Mouse (Mus musculus) hindbrain, postnatal 0 days (tissue): ENCODE measurements around the gene Shank2. TPM values are rescaled to one million over a fixed set of nuclear protein-coding genes. Genes with fewer than 3 reads are reported as not detected.

Experiments used
- ATAC-seq: fragments of 200-750 bp; cut with Nextera tagmentation; 2 replicates; pipeline ENCODE4 v1.8.0; 2017; ENCODE audit warnings: mild to moderate bottlenecking, moderate TSS enrichment, moderate library complexity
- DNase-seq: peaks from one replicate; pipeline ENCODE4 v3.0.0-alpha.2; 2015; ENCODE audit warnings: low spot score
- H3K27ac ChIP-seq: fragments of 300-500 bp; sonication (generic); 2 replicates; pipeline ENCODE4 v1.5.1; 2014; ENCODE audit warnings: mild to moderate bottlenecking
- H3K27me3 ChIP-seq: fragments of 300-500 bp; sonication (generic); 2 replicates; pipeline ENCODE4 v1.6.1; 2014; ENCODE audit warnings: low read length, mixed read lengths; ENCODE audit not compliant: insufficient read depth
- H3K36me3 ChIP-seq: fragments of 300-500 bp; sonication (generic); 2 replicates; pipeline ENCODE4 v1.6.1; 2014; ENCODE audit warnings: low read length, mixed read lengths; ENCODE audit not compliant: insufficient read depth
- H3K4me1 ChIP-seq: fragments of 300-500 bp; sonication (generic); 2 replicates; pipeline ENCODE4 v1.6.1; 2014; ENCODE audit warnings: antibody characterized with exemption, low read length, mixed read lengths; ENCODE audit not compliant: insufficient read depth
- H3K4me2 ChIP-seq: fragments of 300-500 bp; sonication (generic); 2 replicates; pipeline ENCODE4 v1.6.1; 2014; ENCODE audit warnings: low read depth, mild to moderate bottlenecking, low read length, moderate library complexity, mixed read lengths
- H3K4me3 ChIP-seq: fragments of 300-500 bp; sonication (generic); 2 replicates; pipeline ENCODE4 v1.5.1; 2014; ENCODE audit warnings: low read length
- H3K9ac ChIP-seq: fragments of 300-500 bp; sonication (generic); replicated peaks from 2 replicates; pipeline ENCODE4 v1.6.1; 2014; ENCODE audit warnings: mild to moderate bottlenecking, low read length, moderate library complexity, mixed read lengths
- H3K9me3 ChIP-seq: fragments of 300-500 bp; sonication (generic); 2 replicates; pipeline ENCODE4 v1.6.1; 2016; ENCODE audit warnings: low read length, mixed read lengths
- CTCF ChIP-seq: IDR thresholded peaks from 2 replicates; pipeline ENCODE4 v1.5.1; 2016; ENCODE audit warnings: antibody characterized with exemption, control low read depth, low read depth
- WGBS: fragments of 180-500 bp; shearing (Covaris S2); extraction: QIAGEN DNeasy Blood & Tissue Kit; methylation state at CpG from one replicate; pipeline ENCODE4 v1.1.7; 2014; 5-methylcytosine and 5-hydroxymethylcytosine counted together
- polyA plus RNA-seq: library from polyadenylated mRNA; unstranded; fragments of >200 nt; fragmentation: Nextera tagmentation; extraction: Ambion mirVana; gene quantifications from 2 replicates; pipeline ENCODE4 v1.2.1, GENCODE M21; 2015
- total RNA-seq: library from RNA; depleted of rRNA; stranded (reverse); fragments of >200 nt; gene quantifications from 2 replicates; pipeline ENCODE4 v1.2.3, GENCODE M21; 2014

Gene Shank2
- total and polyA plus RNA-seq, 2 experiments from 2014 or later, result 8.4 to 28.0 TPM

DNA sequence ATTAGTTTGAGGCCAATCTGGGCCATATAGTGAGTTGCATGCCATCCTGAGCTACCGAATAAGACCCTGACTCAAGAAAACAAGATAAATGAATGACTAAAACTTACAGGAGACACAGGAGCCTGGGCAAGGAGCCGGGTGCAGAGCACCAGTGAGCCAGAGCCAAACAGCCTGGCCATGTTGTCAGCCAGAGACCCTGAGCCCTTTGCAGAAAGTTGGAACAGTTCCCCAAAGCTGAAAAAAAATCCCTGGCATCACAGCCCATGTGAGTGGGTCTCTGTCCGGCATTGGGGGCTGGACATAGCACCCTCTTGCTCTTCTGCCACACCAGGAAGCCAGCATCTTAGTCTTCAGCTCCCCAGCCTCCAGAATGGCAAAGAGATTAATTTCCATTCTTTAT, 244.5 kb downstream of the Shank2 start:
- no peak for TF ChIP-seq CTCF
- no peak overlapping the region for H3K4me3 ChIP-seq
- H3K27me3 ChIP-seq, result no peaks in the 10 kb centered on the region
- ATAC-seq (no peak), DNase-seq (peak; percentile 50)
- no peak overlapping the region for H3K27ac ChIP-seq
- WGBS, result 52% methylated on average over 3 of the region's 3 CpGs
- no peak overlapping the region for H3K4me2 ChIP-seq
- no peaks in the 10 kb centered on the region for H3K9me3 ChIP-seq
- no peak overlapping the region for H3K9ac ChIP-seq
- no peaks in the 10 kb centered on the region for H3K36me3 ChIP-seq
- H3K4me1 ChIP-seq, result no peaks in the 10 kb centered on the region

DNA sequence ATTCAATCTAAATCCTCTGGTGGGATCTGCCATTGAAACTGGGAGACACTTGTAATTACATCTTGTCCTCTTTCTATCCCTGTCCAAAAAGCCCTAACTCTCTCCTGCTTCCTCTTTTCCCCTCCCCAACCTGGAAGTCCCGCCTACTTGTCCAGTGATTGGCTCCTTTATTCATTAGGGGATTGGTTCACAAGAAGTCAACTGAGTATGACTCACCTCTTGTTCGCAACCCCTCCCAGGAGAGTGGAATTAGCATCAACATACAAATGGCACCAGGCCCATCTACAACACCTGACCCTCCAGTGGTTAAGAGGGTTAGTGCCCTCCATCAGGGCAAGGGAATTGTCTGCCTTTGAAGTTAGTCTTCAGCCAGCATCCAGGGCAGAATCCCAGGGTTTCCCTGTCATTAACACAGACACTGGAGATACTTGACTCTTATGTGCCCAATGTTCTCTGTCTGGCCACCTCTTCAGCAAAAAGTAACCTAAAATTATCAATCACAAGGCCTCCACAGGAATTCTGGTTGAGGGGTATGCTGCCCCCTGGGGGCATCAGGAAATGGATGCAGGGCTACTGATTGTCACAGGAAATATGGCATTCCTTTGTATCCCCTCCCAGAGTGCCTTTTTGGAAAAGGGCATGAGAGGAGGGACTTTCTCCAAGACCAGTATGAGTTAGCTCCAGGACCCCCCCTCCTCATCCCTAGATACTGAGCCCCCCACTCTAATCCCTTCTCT, 247.1 kb downstream of the Shank2 start:
- Histone ChIP-seq H3K4me3 (no peak overlapping the region), H3K4me2 (no peak overlapping the region), H3K27me3 (no peaks in the 10 kb centered on the region), H3K9me3 (no peaks in the 10 kb centered on the region), H3K36me3 (no peaks in the 10 kb centered on the region), H3K27ac (no peak overlapping the region), H3K4me1 (no peaks in the 10 kb centered on the region), H3K9ac (no peak overlapping the region)
- peak; percentile 34 for TF ChIP-seq CTCF
- DNase-seq (no peak), ATAC-seq (no peak)
- 49% methylated on average over 2 of the region's 2 CpGs for WGBS

DNA sequence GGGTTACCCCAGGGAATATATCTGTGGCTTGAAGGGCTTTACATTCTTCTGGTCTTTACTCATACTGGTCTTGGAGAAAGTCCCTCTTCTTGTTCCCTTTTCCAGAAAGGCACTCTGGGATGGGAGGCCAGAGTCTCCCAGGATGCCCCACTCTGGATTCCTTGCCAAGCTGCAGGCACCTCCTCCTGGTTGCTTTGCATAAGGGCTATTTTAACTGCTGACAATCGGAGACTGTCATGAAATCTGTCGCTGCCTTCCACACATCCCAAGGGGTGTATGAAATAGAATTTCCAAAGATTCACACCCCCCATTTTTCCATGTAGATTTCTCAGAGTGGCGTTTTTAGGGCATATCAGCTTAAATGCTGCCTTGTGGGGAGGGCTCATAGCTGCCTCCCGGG, 249.1 kb downstream of the Shank2 start:
- no peak overlapping the region for H3K9ac ChIP-seq
- WGBS, result 55% methylated on average over 4 of the region's 4 CpGs
- H3K9me3 ChIP-seq, result no peaks in the 10 kb centered on the region
- H3K27ac ChIP-seq, result no peak overlapping the region
- no peak for DNase-seq
- no peak overlapping the region for H3K4me2 ChIP-seq
- no peaks in the 10 kb centered on the region for H3K27me3 ChIP-seq
- no peaks in the 10 kb centered on the region for H3K36me3 ChIP-seq
- no peak overlapping the region for H3K4me3 ChIP-seq
- no peaks in the 10 kb centered on the region for H3K4me1 ChIP-seq
- no peak for TF ChIP-seq CTCF
- no peak for ATAC-seq

DNA sequence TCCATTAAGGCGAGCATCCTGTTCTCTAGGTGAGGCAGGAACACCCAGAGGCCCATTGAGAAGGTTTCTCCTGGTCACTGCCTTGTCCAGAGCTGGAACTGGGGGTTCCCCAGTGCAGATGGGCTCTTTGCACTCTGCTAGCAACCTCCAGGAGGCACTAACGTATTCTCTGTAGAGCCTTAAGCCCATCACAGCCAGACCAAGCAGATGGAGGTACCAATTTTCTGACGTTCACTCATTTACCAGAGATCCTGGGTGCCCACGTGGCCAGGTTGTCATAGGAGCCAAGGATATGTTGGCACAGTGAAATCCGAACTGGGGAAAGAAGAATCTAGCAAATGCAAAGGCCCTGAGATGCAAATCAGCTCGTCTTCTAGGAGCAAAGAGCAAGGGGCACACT, 249.5 kb downstream of the Shank2 start:
- WGBS, result 51% methylated on average over 6 of the region's 6 CpGs
- H3K4me1 ChIP-seq, result no peaks in the 10 kb centered on the region
- H3K36me3 ChIP-seq, result no peaks in the 10 kb centered on the region
- H3K9me3 ChIP-seq, result no peaks in the 10 kb centered on the region
- DNase-seq (no peak), ATAC-seq (no peak)
- H3K4me3 ChIP-seq, result no peak overlapping the region
- H3K4me2 ChIP-seq, result no peak overlapping the region
- no peak for TF ChIP-seq CTCF
- H3K9ac ChIP-seq, result no peak overlapping the region
- no peaks in the 10 kb centered on the region for H3K27me3 ChIP-seq
- no peak overlapping the region for H3K27ac ChIP-seq

DNA sequence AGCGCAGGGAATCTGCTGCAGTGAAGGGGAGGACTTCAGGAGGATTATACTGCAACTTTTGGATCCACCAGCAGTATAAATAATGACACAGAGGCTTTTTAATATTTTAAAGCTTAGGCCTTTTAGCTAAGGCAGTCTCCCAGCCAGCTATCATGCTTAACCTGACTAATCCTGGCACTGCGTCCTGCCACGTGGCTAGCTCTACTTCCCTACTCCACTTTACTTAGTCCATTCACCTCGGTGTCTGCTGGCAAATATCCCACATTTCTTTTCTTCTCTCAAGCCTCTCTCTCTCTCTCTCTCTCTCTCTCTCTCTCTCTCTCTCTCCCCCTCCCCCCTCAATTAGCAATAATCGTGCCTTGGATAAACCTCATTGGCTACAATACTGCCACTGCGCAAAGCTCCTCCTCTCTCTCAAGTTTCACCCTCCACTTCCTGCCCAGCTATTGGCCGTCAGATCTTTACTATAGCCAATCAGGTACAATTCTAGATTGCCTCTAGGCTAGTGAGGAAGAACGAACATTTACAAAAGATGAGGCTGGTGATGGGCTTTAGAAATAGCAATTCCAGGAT, 253.0 kb downstream of the Shank2 start:
- no peak for ATAC-seq
- TF ChIP-seq CTCF, result no peak
- Histone ChIP-seq H3K4me2 (no peak overlapping the region), H3K4me3 (no peak overlapping the region), H3K9me3 (no peaks in the 10 kb centered on the region), H3K4me1 (no peaks in the 10 kb centered on the region), H3K36me3 (no peaks in the 10 kb centered on the region), H3K27me3 (no peaks in the 10 kb centered on the region), H3K27ac (no peak overlapping the region), H3K9ac (no peak overlapping the region)
- DNase-seq, result no peak
- WGBS, result 29% methylated on average over 8 of the region's 8 CpGs

DNA sequence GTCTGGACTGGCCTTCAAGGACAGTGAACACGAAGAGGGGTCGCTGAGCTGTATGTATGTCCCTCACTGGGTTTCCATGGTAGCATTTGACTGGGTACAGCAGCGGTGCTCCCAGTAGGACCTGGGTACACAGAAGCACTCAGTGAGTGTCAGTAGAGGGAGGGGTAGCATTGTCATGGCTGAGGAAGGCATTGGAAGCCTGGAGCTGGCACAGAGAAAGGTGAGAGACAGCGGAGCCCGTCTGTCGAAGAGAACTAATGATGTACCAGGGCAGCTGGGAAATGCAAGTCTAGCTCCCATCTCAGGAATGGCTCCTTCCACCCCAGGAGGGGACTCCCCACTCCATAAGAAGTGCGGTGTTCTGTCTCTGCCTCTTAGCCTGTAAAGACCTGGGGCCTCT, 256.1 kb downstream of the Shank2 start:
- no peaks in the 10 kb centered on the region for H3K27me3 ChIP-seq
- H3K9me3 ChIP-seq, result no peaks in the 10 kb centered on the region
- ATAC-seq (no peak), DNase-seq (no peak)
- WGBS, result 45% methylated on average over 7 of the region's 7 CpGs
- no peak overlapping the region for H3K4me3 ChIP-seq
- no peak overlapping the region for H3K9ac ChIP-seq
- no peak for TF ChIP-seq CTCF
- no peaks in the 10 kb centered on the region for H3K4me1 ChIP-seq
- no peak overlapping the region for H3K27ac ChIP-seq
- H3K36me3 ChIP-seq, result no peaks in the 10 kb centered on the region
- no peak overlapping the region for H3K4me2 ChIP-seq

DNA sequence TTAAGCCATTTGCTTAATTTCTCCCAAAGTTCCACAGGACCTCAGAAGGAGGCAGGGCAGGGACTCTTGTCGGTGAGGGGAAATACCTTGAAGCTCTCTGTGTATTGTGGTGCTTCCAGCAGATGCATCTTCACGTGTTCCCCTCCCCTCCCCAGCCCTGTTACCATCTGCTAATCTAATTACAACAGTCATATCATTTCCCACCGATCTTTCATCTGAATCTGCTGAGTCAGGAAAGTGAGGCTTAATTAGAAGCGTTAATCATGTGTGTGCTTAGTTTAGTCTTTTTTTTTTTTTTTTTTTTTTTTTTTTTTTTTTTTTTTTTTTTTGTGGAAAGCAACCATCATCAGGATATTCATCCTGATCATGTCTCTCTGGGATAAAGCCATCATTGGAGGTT, 256.6 kb downstream of the Shank2 start:
- H3K9me3 ChIP-seq, result no peaks in the 10 kb centered on the region
- H3K9ac ChIP-seq, result no peak overlapping the region
- H3K4me1 ChIP-seq, result no peaks in the 10 kb centered on the region
- no peaks in the 10 kb centered on the region for H3K27me3 ChIP-seq
- ATAC-seq (no peak), DNase-seq (peak; percentile 61)
- H3K27ac ChIP-seq, result no peak overlapping the region
- H3K36me3 ChIP-seq, result no peaks in the 10 kb centered on the region
- H3K4me2 ChIP-seq, result no peak overlapping the region
- no peak for TF ChIP-seq CTCF
- H3K4me3 ChIP-seq, result no peak overlapping the region
- WGBS, result 36% methylated on average over 4 of the region's 4 CpGs
